Mouse (Mus musculus): ENCODE data around the gene Sftpd. TPM values are rescaled to one million over a fixed set of nuclear protein-coding genes. Genes with fewer than 3 reads are reported as not detected.

The Sftpd gene
- total and polyA plus RNA-seq, 3 experiments, result not detected

DNA sequence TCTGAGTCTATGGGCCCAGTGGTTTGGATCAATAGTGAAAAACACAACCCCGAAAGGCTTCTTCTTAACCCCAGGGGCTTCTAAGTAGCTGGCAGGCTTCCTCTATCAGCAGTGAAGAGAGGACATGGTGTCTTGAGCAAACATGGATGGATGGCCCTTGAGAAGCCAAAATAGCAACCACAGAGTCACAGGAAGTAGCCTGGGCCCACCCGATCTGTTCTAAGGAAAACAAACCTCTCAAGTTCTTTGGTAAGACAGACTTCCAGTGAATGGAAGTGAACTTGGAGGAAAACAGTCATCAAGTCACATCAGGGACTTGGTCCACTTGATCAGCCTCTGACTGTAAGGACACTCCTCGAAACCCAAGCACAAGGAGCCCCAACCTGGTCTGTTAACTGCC lies 38.0 kb downstream of the Sftpd start:
- no peaks in the 10 kb centered on the region for H3K36me3 ChIP-seq (replicated peaks in 1 of 2; ENCODE audit: control insufficient read depth in 1 of 2, insufficient read depth in 1 of 2, low read length in 1 of 2)
- no peak overlapping the region for H3K27ac ChIP-seq (ENCODE audit: insufficient read depth, low read depth)
- H3K79me2 ChIP-seq (replicated peaks; ENCODE audit: control insufficient read depth, extremely low read depth, insufficient read depth, poor library complexity, severe bottlenecking), result no peaks in the 10 kb centered on the region
- no peak overlapping the region for H3K4me3 ChIP-seq (replicated peaks in 1 of 3; ENCODE audit: low read depth in 2 of 3, low read length in 2 of 3, poor library complexity in 1 of 3)
- no peaks in the 10 kb centered on the region for H3K27me3 ChIP-seq (replicated peaks)
- H3K4me1 ChIP-seq (ENCODE audit: control insufficient read depth in 1 of 2, insufficient read depth in 2 of 2), result no peaks in the 10 kb centered on the region
- no peak for TF ChIP-seq KAT2A (IDR thresholded peaks at IDR 0.05; ENCODE audit: insufficient replicate concordance, low read length)
- no peak for TF ChIP-seq MAFK (IDR thresholded peaks at IDR 0.05; ENCODE audit: insufficient replicate concordance, low read length)
- TF ChIP-seq RCOR1 (conservative IDR thresholded peaks at IDR 0.05; ENCODE audit: low read depth, low read length), result no peak
- TF ChIP-seq MYC (IDR thresholded peaks at IDR 0.05; ENCODE audit: low read depth, low read length), result no peak
- no peak for TF ChIP-seq ELF1 (IDR thresholded peaks at IDR 0.05; ENCODE audit: low read depth, low read length)
- TF ChIP-seq ZMIZ1 (IDR thresholded peaks at IDR 0.05; ENCODE audit: low read depth, low read length), result no peak
- H3K9ac ChIP-seq (ENCODE audit: insufficient read depth, low read depth), result no peak overlapping the region
- in situ Hi-C loops (cut with MboI; ENCODE audit: low pct_ligation_motif_present, low pct_unique_long_range_greater_than_20kb, low sequenced_read_pairs), result no loop called here
- dilution Hi-C loops (cut with MboI; ENCODE audit: extremely low pct_ligation_motif_present, extremely low pct_unique_long_range_greater_than_20kb, low sequenced_read_pairs), result no loop called here
- no peak for DNase-seq (ENCODE audit: extremely low read depth)
- H3K9me3 ChIP-seq (replicated peaks; ENCODE audit: low read length), result no peaks in the 10 kb centered on the region
- H3K4me2 ChIP-seq (ENCODE audit: insufficient read depth, low read depth, poor library complexity, severe bottlenecking), result no peak overlapping the region; the same call in 1 of the 2 replicates

DNA sequence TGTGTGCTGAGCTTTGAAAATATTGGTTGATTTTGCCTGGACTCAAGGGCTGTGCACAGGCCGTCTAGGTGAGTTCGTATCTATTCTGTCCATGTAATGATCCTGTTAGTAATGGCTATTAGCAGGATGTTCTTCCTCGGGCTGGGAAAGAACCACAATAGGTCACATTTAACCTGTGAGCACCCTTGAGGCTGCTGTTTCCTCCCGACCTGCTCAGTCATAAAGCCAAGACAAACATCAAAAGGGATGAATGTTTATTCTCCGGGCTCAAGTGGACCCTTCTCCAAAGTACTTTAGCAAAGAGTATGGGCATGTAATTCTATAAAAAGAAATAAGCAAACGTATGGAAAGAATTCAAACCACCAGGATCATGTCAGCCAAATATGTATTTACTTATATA lies 38.9 kb downstream of the Sftpd start:
- in situ Hi-C loops (cut with MboI; ENCODE audit: low pct_ligation_motif_present, low pct_unique_long_range_greater_than_20kb, low sequenced_read_pairs), result no loop called here
- no peak for DNase-seq (ENCODE audit: extremely low read depth)
- H3K4me3 ChIP-seq (replicated peaks in 1 of 3; ENCODE audit: low read depth in 2 of 3, low read length in 2 of 3, poor library complexity in 1 of 3), result no peak overlapping the region
- H3K4me1 ChIP-seq (ENCODE audit: control insufficient read depth in 1 of 2, insufficient read depth in 2 of 2), result no peaks in the 10 kb centered on the region
- H3K9me3 ChIP-seq (replicated peaks; ENCODE audit: low read length), result no peaks in the 10 kb centered on the region
- H3K79me2 ChIP-seq (replicated peaks; ENCODE audit: control insufficient read depth, extremely low read depth, insufficient read depth, poor library complexity, severe bottlenecking), result no peaks in the 10 kb centered on the region
- TF ChIP-seq USF2 (conservative IDR thresholded peaks at IDR 0.05; ENCODE audit: low read depth, low read length), result no peak
- no peak for TF ChIP-seq SIN3A (IDR thresholded peaks at IDR 0.05; ENCODE audit: low read length)
- dilution Hi-C loops (cut with MboI; ENCODE audit: extremely low pct_ligation_motif_present, extremely low pct_unique_long_range_greater_than_20kb, low sequenced_read_pairs), result no loop called here
- H3K27me3 ChIP-seq (replicated peaks), result no peaks in the 10 kb centered on the region
- H3K4me2 ChIP-seq (ENCODE audit: insufficient read depth, low read depth, poor library complexity, severe bottlenecking), result no peak overlapping the region
- H3K36me3 ChIP-seq (replicated peaks in 1 of 2; ENCODE audit: control insufficient read depth in 1 of 2, insufficient read depth in 1 of 2, low read length in 1 of 2), result no peaks in the 10 kb centered on the region
- no peak overlapping the region for H3K27ac ChIP-seq (ENCODE audit: insufficient read depth, low read depth)
- H3K9ac ChIP-seq (ENCODE audit: insufficient read depth, low read depth), result no peak overlapping the region

DNA sequence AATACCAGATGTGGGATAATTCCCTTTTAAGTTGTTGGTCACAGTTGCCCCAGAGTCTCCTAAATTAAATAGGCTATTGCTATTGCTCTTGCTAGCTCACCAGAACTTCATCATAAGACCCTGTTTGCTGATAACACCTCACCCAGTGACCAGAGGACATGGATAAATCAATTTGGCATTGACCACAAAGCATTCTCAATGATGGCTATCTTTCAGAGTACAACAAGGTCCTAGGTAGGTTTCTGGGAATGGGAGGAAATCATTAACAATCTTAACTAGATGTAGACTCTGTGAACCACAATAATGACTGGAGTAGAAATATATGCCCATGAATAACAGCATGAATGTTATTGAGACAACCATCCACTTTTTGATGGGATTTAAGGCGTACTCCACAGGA lies 44.3 kb downstream of the Sftpd start:
- dilution Hi-C loops (cut with MboI; ENCODE audit: extremely low pct_ligation_motif_present, extremely low pct_unique_long_range_greater_than_20kb, low sequenced_read_pairs) (no loop called here), in situ Hi-C loops (cut with MboI; ENCODE audit: low pct_ligation_motif_present, low pct_unique_long_range_greater_than_20kb, low sequenced_read_pairs) (no loop called here)
- Histone ChIP-seq H3K27me3 (replicated peaks) (no peaks in the 10 kb centered on the region), H3K4me1 (ENCODE audit: control insufficient read depth in 1 of 2, insufficient read depth in 2 of 2) (no peaks in the 10 kb centered on the region), H3K9ac (ENCODE audit: insufficient read depth, low read depth) (no peak overlapping the region), H3K79me2 (replicated peaks; ENCODE audit: control insufficient read depth, extremely low read depth, insufficient read depth, poor library complexity, severe bottlenecking) (no peaks in the 10 kb centered on the region), H3K27ac (ENCODE audit: insufficient read depth, low read depth) (no peak overlapping the region), H3K4me3 (replicated peaks in 1 of 3; ENCODE audit: low read depth in 2 of 3, low read length in 2 of 3, poor library complexity in 1 of 3) (no peak overlapping the region), H3K36me3 (replicated peaks in 1 of 2; ENCODE audit: control insufficient read depth in 1 of 2, insufficient read depth in 1 of 2, low read length in 1 of 2) (no peaks in the 10 kb centered on the region), H3K9me3 (replicated peaks; ENCODE audit: low read length) (no peaks in the 10 kb centered on the region), H3K4me2 (ENCODE audit: insufficient read depth, low read depth, poor library complexity, severe bottlenecking) (no peak overlapping the region)
- no peak for DNase-seq (ENCODE audit: extremely low read depth)
- TF ChIP-seq USF1 (IDR thresholded peaks at IDR 0.05; ENCODE audit: low read depth, low read length), result no peak
- no peak for TF ChIP-seq JUN (IDR thresholded peaks at IDR 0.05; ENCODE audit: insufficient read depth, low read depth, low read length)
- no peak for TF ChIP-seq MEF2A (IDR thresholded peaks at IDR 0.05; ENCODE audit: borderline replicate concordance, low read depth, low read length)
- TF ChIP-seq TBP (conservative IDR thresholded peaks at IDR 0.05; ENCODE audit: low read depth, low read length), result no peak
- TF ChIP-seq NRF1 (IDR thresholded peaks at IDR 0.05; ENCODE audit: low read depth, low read length), result no peak
- TF ChIP-seq ZNF384 (IDR thresholded peaks at IDR 0.05; ENCODE audit: low read depth, low read length), result no peak
- TF ChIP-seq ELF1 (IDR thresholded peaks at IDR 0.05; ENCODE audit: low read depth, low read length), result no peak
- TF ChIP-seq JUND (conservative IDR thresholded peaks at IDR 0.05; ENCODE audit: low read depth, low read length), result no peak
- no peak for TF ChIP-seq IRF4 (IDR thresholded peaks at IDR 0.05; ENCODE audit: low read depth, low read length)
